Mouse (Mus musculus): ENCODE measurements around the gene Pm20d1. TPM values are rescaled to one million over a fixed set of nuclear protein-coding genes. Genes with fewer than 3 reads are reported as not detected.

Pm20d1 gene
- 2.6 and 3.5 TPM in 2 replicates for polyA plus RNA-seq (2015; fragmentation: Nextera tagmentation; extraction: Ambion mirVana)

- no peak within 1 kb of the TSS for H3K27ac ChIP-seq
- H3K4me1 ChIP-seq = no peaks in the 10 kb centered on the region
- H3K27me3 ChIP-seq (replicated peaks) = no peaks in the 10 kb centered on the region
- 7% methylated on average over 26 of the region's 26 CpGs for WGBS
- peak within 1 kb of the TSS; percentile 18 for H3K4me3 ChIP-seq (replicated peaks)
- peak within 1 kb of the TSS; percentile 47 for H3K4me2 ChIP-seq
- no peaks in the 10 kb centered on the region for H3K9me3 ChIP-seq
- no peak within 1 kb of the TSS for H3K9ac ChIP-seq
- H3K36me3 ChIP-seq = no peaks in the 10 kb centered on the region
- peak; percentile 65; the same call in 1 of the 2 replicates for ATAC-seq (ENCODE audit: insufficient read depth, low FRiP score, low read depth)
These were observed at the start of gene Pm20d1 for GRCm38 (mm10) chr1:131797202-131797909. Gene Pm20d1 (plus strand): TSS chr1:131797381.

GRCm38 (mm10) chr1:131747761-131748160 is 49.4 kb upstream of the Pm20d1 start:
- Histone ChIP-seq H3K4me1 (peaks cover 6% of the 10 kb centered on the region; the same call in 1 of the 2 replicates), H3K27me3 (replicated peaks) (no peaks in the 10 kb centered on the region)
- 53% methylated on average over 2 of the region's 2 CpGs for WGBS

GRCm38 (mm10) chr1:131748636-131749035 is 48.5 kb upstream of the Pm20d1 start:
- WGBS = 72% methylated on average over 2 of the region's 2 CpGs
- Histone ChIP-seq H3K36me3 (no peaks in the 10 kb centered on the region), H3K9me3 (no peaks in the 10 kb centered on the region), H3K4me3 (replicated peaks) (no peak overlapping the region), H3K27me3 (replicated peaks) (no peaks in the 10 kb centered on the region), H3K27ac (no peak overlapping the region), H3K4me1 (peaks cover 8% of the 10 kb centered on the region; the same call in 1 of the 2 replicates), H3K4me2 (no peak overlapping the region), H3K9ac (no peak overlapping the region)
- no peak for ATAC-seq (ENCODE audit: insufficient read depth, low FRiP score, low read depth)

More at GRCm38 (mm10) chr1:131747761-131748160, 49.4 kb upstream of the Pm20d1 start:
- Histone ChIP-seq H3K4me3 (replicated peaks) (no peak overlapping the region), H3K4me2 (no peak overlapping the region), H3K27ac (no peak overlapping the region), H3K9ac (no peak overlapping the region), H3K36me3 (no peaks in the 10 kb centered on the region), H3K9me3 (no peaks in the 10 kb centered on the region)
- no peak for ATAC-seq (ENCODE audit: insufficient read depth, low FRiP score, low read depth)

- Histone ChIP-seq H3K27me3 (replicated peaks) (no peaks in the 10 kb centered on the region), H3K4me3 (replicated peaks) (no peak overlapping the region), H3K4me2 (no peak overlapping the region), H3K4me1 (peaks cover 12% of the 10 kb centered on the region; the same call in 1 of the 2 replicates), H3K27ac (no peak overlapping the region), H3K9me3 (no peaks in the 10 kb centered on the region), H3K9ac (no peak overlapping the region), H3K36me3 (no peaks in the 10 kb centered on the region)
- no peak for ATAC-seq (ENCODE audit: insufficient read depth, low FRiP score, low read depth)
- WGBS = 74% methylated on average over 15 of the region's 15 CpGs
These were observed 47.3 kb upstream of the Pm20d1 start for GRCm38 (mm10) chr1:131749706-131750545.

GRCm38 (mm10) chr1:131751181-131751890 is 45.8 kb upstream of the Pm20d1 start:
- H3K27ac ChIP-seq = no peak overlapping the region
- H3K9ac ChIP-seq = no peak overlapping the region
- no peak for ATAC-seq (ENCODE audit: insufficient read depth, low FRiP score, low read depth)
- no peaks in the 10 kb centered on the region for H3K27me3 ChIP-seq (replicated peaks)
- H3K9me3 ChIP-seq = no peaks in the 10 kb centered on the region
- H3K4me3 ChIP-seq (replicated peaks) = no peak overlapping the region
- no peaks in the 10 kb centered on the region for H3K36me3 ChIP-seq
- H3K4me1 ChIP-seq = peaks cover 12% of the 10 kb centered on the region; the same call in 1 of the 2 replicates
- H3K4me2 ChIP-seq = no peak overlapping the region
- WGBS = 84% methylated on average over 3 of the region's 3 CpGs

- Histone ChIP-seq H3K27ac (no peak overlapping the region), H3K27me3 (replicated peaks) (no peaks in the 10 kb centered on the region), H3K36me3 (no peaks in the 10 kb centered on the region), H3K9ac (no peak overlapping the region), H3K4me2 (no peak overlapping the region), H3K9me3 (no peaks in the 10 kb centered on the region), H3K4me1 (peaks cover 12% of the 10 kb centered on the region; the same call in 1 of the 2 replicates), H3K4me3 (replicated peaks) (no peak overlapping the region)
- 59% methylated on average over 10 of the region's 10 CpGs for WGBS
- no peak; the same call in 1 of the 2 replicates for ATAC-seq (ENCODE audit: insufficient read depth, low FRiP score, low read depth)
These were observed 45.3 kb upstream of the Pm20d1 start for GRCm38 (mm10) chr1:131751891-131752311.

GRCm38 (mm10) chr1:131754212-131754829 is 42.9 kb upstream of the Pm20d1 start:
- H3K9ac ChIP-seq = no peak overlapping the region
- no peaks in the 10 kb centered on the region for H3K9me3 ChIP-seq
- WGBS = 56% methylated on average over 3 of the region's 3 CpGs
- H3K4me3 ChIP-seq (replicated peaks) = no peak overlapping the region
- H3K27me3 ChIP-seq (replicated peaks) = no peaks in the 10 kb centered on the region
- H3K36me3 ChIP-seq = no peaks in the 10 kb centered on the region
- H3K4me2 ChIP-seq = no peak overlapping the region
- peaks cover 12% of the 10 kb centered on the region; the same call in 1 of the 2 replicates for H3K4me1 ChIP-seq
- ATAC-seq (ENCODE audit: insufficient read depth, low FRiP score, low read depth) = no peak
- H3K27ac ChIP-seq = 0 out of 2 replicates have a peak overlapping the region, but pooled peaks have one; percentile 7

GRCm38 (mm10) chr1:131754916-131755315 is 42.3 kb upstream of the Pm20d1 start:
- Histone ChIP-seq H3K4me2 (no peak overlapping the region), H3K27me3 (replicated peaks) (no peaks in the 10 kb centered on the region), H3K9ac (no peak overlapping the region), H3K4me3 (replicated peaks) (no peak overlapping the region), H3K4me1 (peaks cover 12% of the 10 kb centered on the region; the same call in 1 of the 2 replicates), H3K36me3 (no peaks in the 10 kb centered on the region), H3K9me3 (no peaks in the 10 kb centered on the region), H3K27ac (0 out of 2 replicates have a peak overlapping the region, but pooled peaks have one; percentile 7)
- WGBS = 90% methylated on average over 4 of the region's 4 CpGs
- ATAC-seq (ENCODE audit: insufficient read depth, low FRiP score, low read depth) = no peak

- 90% methylated on average over 6 of the region's 6 CpGs for WGBS
- H3K4me1 ChIP-seq = peaks cover 11% of the 10 kb centered on the region; the same call in 1 of the 2 replicates
- no peak overlapping the region for H3K9ac ChIP-seq
- H3K4me3 ChIP-seq (replicated peaks) = no peak overlapping the region
- H3K27ac ChIP-seq = no peak overlapping the region
- H3K9me3 ChIP-seq = no peaks in the 10 kb centered on the region
- H3K36me3 ChIP-seq = no peaks in the 10 kb centered on the region
- ATAC-seq (ENCODE audit: insufficient read depth, low FRiP score, low read depth) = no peak
- no peaks in the 10 kb centered on the region for H3K27me3 ChIP-seq (replicated peaks)
- H3K4me2 ChIP-seq = no peak overlapping the region
These were observed 40.0 kb upstream of the Pm20d1 start for GRCm38 (mm10) chr1:131757211-131757610.

GRCm38 (mm10) chr1:131758796-131759195 is 38.4 kb upstream of the Pm20d1 start:
- Histone ChIP-seq H3K36me3 (no peaks in the 10 kb centered on the region), H3K9ac (no peak overlapping the region), H3K9me3 (no peaks in the 10 kb centered on the region), H3K27ac (no peak overlapping the region), H3K27me3 (replicated peaks) (no peaks in the 10 kb centered on the region), H3K4me2 (no peak overlapping the region), H3K4me3 (replicated peaks) (no peak overlapping the region), H3K4me1 (peaks cover 7% of the 10 kb centered on the region; the same call in 1 of the 2 replicates)
- WGBS = 81% methylated on average over 7 of the region's 7 CpGs
- ATAC-seq (ENCODE audit: insufficient read depth, low FRiP score, low read depth) = no peak

Measured in stomach, embryonic 15.5 days (tissue).